Mouse (Mus musculus): ENCODE results near the gene Zbtb43. TPM values are rescaled to one million over a fixed set of nuclear protein-coding genes. Genes with fewer than 3 reads are reported as not detected.

Zbtb43 gene
- total and polyA plus RNA-seq, 2 experiments from 2014 or later: 24.4 to 46.5 TPM

DNA sequence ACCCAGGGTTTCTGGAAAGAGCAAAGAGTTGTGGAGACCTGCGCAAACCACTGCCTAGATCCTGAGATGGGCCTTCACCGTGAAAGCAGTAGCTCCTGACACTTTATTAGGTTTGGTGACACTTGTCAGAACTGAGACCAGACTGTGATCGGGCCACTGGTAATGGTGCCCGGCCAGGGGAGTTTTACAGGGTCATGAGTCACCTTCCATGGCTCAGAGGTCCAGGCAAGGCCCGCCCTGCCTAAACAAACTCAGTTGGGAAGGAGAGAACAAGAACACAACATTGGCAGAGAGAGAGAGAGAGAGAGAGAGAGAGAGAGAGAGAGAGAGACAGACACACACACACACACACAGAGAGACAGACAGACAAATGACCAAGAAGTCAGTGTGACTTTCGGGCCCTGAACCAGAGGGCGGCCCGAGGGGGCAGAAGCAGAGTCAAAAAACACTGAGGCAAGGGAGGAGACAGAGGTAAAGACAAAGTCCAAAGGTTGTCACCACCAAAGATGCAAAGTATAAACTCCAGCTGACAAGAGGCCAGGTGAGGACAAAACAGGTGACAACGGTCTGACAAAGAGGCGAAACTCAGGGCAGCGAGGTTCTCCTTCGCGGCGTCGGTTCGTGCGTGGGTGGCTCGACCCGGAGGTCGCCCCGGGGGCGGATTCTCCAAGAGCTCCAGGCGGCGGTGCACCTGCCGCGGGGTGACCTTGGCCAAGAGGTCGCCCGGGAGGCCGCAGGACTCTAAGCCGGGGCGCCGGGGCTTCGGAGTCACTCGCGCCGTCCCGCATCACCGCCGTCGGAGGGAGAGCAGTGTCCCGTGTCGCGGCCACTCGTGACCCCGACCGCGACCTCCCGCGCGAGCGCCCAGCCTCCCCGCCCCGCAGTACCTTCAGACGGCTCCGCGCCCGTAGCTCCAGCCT, 553 bp downstream of the Zbtb43 start:
- Histone ChIP-seq H3K27ac (ENCODE audit: low read depth, low read length) (peak overlapping the region; percentile 70), H3K36me3 (ENCODE audit: insufficient read depth) (peaks cover 11% of the 10 kb centered on the region), H3K4me1 (ENCODE audit: insufficient read depth) (peaks cover 15% of the 10 kb centered on the region), H3K9ac (peak overlapping the region; percentile 89), H3K9me3 (ENCODE audit: low read length) (no peaks in the 10 kb centered on the region), H3K4me2 (ENCODE audit: low read depth) (peak overlapping the region; percentile 78), H3K4me3 (ENCODE audit: low read depth, low read length) (peak overlapping the region; percentile 87), H3K27me3 (ENCODE audit: insufficient read depth, low read length) (no peaks in the 10 kb centered on the region)
- TF ChIP-seq CTCF (IDR thresholded peaks at IDR 0.05; ENCODE audit: low read depth): no peak
- 7% methylated on average over 55 of the region's 57 CpGs for WGBS
- no peak for DNase-seq
- peak; percentile 30; the same call in 1 of the 2 replicates for ATAC-seq

DNA sequence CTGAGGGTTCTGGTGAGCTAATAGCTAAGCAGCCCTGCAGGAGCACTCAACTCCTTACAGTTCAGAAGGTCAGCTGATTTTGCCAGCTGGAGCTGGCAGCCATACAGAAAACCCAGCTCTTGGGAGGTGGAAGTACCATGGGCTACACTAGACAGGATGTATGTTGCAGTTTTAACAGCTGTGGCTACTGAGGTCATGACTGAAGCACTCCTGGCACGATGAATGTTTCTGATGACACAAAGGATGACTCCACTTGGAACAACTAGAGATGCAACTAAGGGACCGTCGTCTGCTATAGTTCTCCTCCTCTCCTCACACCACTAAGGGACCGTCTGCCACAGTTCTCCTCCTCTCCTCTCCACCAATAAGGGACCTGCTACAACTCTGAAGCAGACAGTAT, 2.4 kb downstream of the Zbtb43 start:
- Histone ChIP-seq H3K9me3 (ENCODE audit: low read length) (no peaks in the 10 kb centered on the region), H3K27me3 (ENCODE audit: insufficient read depth, low read length) (no peaks in the 10 kb centered on the region), H3K27ac (ENCODE audit: low read depth, low read length) (no peak overlapping the region), H3K9ac (no peak overlapping the region), H3K36me3 (ENCODE audit: insufficient read depth) (peaks cover 25% of the 10 kb centered on the region), H3K4me2 (ENCODE audit: low read depth) (no peak overlapping the region), H3K4me3 (ENCODE audit: low read depth, low read length) (no peak overlapping the region), H3K4me1 (ENCODE audit: insufficient read depth) (peaks cover 15% of the 10 kb centered on the region)
- TF ChIP-seq CTCF (IDR thresholded peaks at IDR 0.05; ENCODE audit: low read depth): no peak
- WGBS: 82% methylated on average over 4 of the region's 4 CpGs
- DNase-seq (no peak), ATAC-seq (no peak)

DNA sequence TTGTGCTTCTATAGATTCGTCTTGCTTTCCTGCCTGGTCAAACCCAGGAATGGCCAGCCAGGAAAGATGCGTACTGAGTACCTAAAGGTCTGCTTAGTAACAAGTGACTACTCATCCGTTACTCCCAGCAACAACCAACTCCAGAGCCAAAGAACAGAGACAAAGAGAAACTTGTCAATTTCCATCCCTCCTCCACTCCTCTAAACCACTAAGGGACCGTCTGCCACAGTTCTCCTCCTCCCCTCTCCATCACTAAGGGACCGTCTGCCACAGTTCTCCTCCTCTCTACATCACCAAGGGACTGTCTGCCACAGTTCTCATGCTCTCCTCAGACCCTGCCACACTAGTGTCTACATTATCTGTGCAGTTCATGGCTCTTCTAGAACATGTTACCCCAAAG, 3.1 kb downstream of the Zbtb43 start:
- no peak for ATAC-seq
- no peak overlapping the region for H3K9ac ChIP-seq

GRCm38 (mm10) chr2:33462066-33462465, 6.3 kb downstream of the Zbtb43 start:
- DNase-seq (no peak), ATAC-seq (no peak)
- Histone ChIP-seq H3K9ac (no peak overlapping the region), H3K4me3 (ENCODE audit: low read depth, low read length) (no peak overlapping the region), H3K36me3 (ENCODE audit: insufficient read depth) (peaks cover 36% of the 10 kb centered on the region), H3K4me1 (ENCODE audit: insufficient read depth) (0 out of 2 replicates have a peak, but pooled peaks cover 10% of the 10 kb centered on the region), H3K9me3 (ENCODE audit: low read length) (no peaks in the 10 kb centered on the region), H3K4me2 (ENCODE audit: low read depth) (no peak overlapping the region), H3K27me3 (ENCODE audit: insufficient read depth, low read length) (no peaks in the 10 kb centered on the region), H3K27ac (ENCODE audit: low read depth, low read length) (no peak overlapping the region)
- TF ChIP-seq CTCF (IDR thresholded peaks at IDR 0.05; ENCODE audit: low read depth): no peak
- WGBS: 90% methylated on average over 7 of the region's 7 CpGs

More for the DNA sequence above, 3.1 kb downstream of the Zbtb43 start:
- peaks cover 27% of the 10 kb centered on the region for H3K36me3 ChIP-seq (ENCODE audit: insufficient read depth)
- peaks cover 15% of the 10 kb centered on the region for H3K4me1 ChIP-seq (ENCODE audit: insufficient read depth)
- H3K4me2 ChIP-seq (ENCODE audit: low read depth): no peak overlapping the region
- no peak overlapping the region for H3K27ac ChIP-seq (ENCODE audit: low read depth, low read length)
- no peaks in the 10 kb centered on the region for H3K9me3 ChIP-seq (ENCODE audit: low read length)
- 58% methylated on average over 5 of the region's 5 CpGs for WGBS
- no peak overlapping the region for H3K4me3 ChIP-seq (ENCODE audit: low read depth, low read length)
- no peaks in the 10 kb centered on the region for H3K27me3 ChIP-seq (ENCODE audit: insufficient read depth, low read length)
- no peak for TF ChIP-seq CTCF (IDR thresholded peaks at IDR 0.05; ENCODE audit: low read depth)
- DNase-seq: no peak

DNA sequence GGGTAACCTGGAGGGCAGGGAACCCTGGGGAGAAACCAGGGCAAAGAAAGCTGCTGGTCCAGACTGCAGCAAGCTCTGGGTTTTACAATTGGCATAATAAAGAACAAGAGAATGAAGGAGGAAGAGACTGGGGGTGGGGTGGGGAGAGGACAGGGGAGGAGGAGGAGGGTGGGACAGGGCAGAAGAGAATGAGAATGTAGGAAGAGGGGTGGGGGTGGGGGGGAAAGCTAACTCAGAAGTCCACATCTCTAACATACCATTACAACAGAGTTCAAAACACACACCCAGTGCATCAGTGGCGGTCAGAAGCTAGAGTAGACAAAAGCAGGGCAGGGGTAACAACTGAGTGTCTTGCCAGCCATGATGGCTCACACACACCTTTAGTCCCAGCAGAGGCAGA, 7.3 kb downstream of the Zbtb43 start:
- H3K9ac ChIP-seq: no peak overlapping the region
- H3K4me1 ChIP-seq (ENCODE audit: insufficient read depth): 0 out of 2 replicates have a peak, but pooled peaks cover 6% of the 10 kb centered on the region
- ATAC-seq: no peak
- no peaks in the 10 kb centered on the region for H3K9me3 ChIP-seq (ENCODE audit: low read length)
- no peaks in the 10 kb centered on the region for H3K27me3 ChIP-seq (ENCODE audit: insufficient read depth, low read length)
- no peak overlapping the region for H3K4me3 ChIP-seq (ENCODE audit: low read depth, low read length)
- WGBS: 73% methylated on average over 1 of the region's 1 CpGs
- H3K36me3 ChIP-seq (ENCODE audit: insufficient read depth): peaks cover 36% of the 10 kb centered on the region
- no peak overlapping the region for H3K4me2 ChIP-seq (ENCODE audit: low read depth)
- TF ChIP-seq CTCF (IDR thresholded peaks at IDR 0.05; ENCODE audit: low read depth): no peak
- H3K27ac ChIP-seq (ENCODE audit: low read depth, low read length): no peak overlapping the region
- DNase-seq: no peak

- no peak for TF ChIP-seq CTCF (IDR thresholded peaks at IDR 0.05; ENCODE audit: low read depth)
- DNase-seq (no peak), ATAC-seq (no peak)
- H3K9me3 ChIP-seq (ENCODE audit: low read length): no peaks in the 10 kb centered on the region
- no peak overlapping the region for H3K9ac ChIP-seq
- H3K36me3 ChIP-seq (ENCODE audit: insufficient read depth): peaks cover 36% of the 10 kb centered on the region
- WGBS: 92% methylated on average over 4 of the region's 4 CpGs
- no peaks in the 10 kb centered on the region for H3K4me1 ChIP-seq (ENCODE audit: insufficient read depth)
- no peak overlapping the region for H3K4me3 ChIP-seq (ENCODE audit: low read depth, low read length)
- no peaks in the 10 kb centered on the region for H3K27me3 ChIP-seq (ENCODE audit: insufficient read depth, low read length)
- no peak overlapping the region for H3K4me2 ChIP-seq (ENCODE audit: low read depth)
- H3K27ac ChIP-seq (ENCODE audit: low read depth, low read length): no peak overlapping the region
These were observed 8.7 kb downstream of the Zbtb43 start for GRCm38 (mm10) chr2:33459660-33460059.

GRCm38 (mm10) chr2:33456696-33457095, 11.7 kb downstream of the Zbtb43 start:
- Histone ChIP-seq H3K4me1 (ENCODE audit: insufficient read depth) (no peaks in the 10 kb centered on the region), H3K27me3 (ENCODE audit: insufficient read depth, low read length) (no peaks in the 10 kb centered on the region), H3K9ac (no peak overlapping the region), H3K27ac (ENCODE audit: low read depth, low read length) (no peak overlapping the region), H3K4me2 (ENCODE audit: low read depth) (no peak overlapping the region), H3K36me3 (ENCODE audit: insufficient read depth) (peaks cover 39% of the 10 kb centered on the region), H3K9me3 (ENCODE audit: low read length) (no peaks in the 10 kb centered on the region), H3K4me3 (ENCODE audit: low read depth, low read length) (no peak overlapping the region)
- WGBS: 86% methylated on average over 3 of the region's 3 CpGs
- ATAC-seq (no peak), DNase-seq (no peak)
- TF ChIP-seq CTCF (IDR thresholded peaks at IDR 0.05; ENCODE audit: low read depth): no peak
